Mouse (Mus musculus) brain, adult 2 months (tissue): Measurements from ENCODE around the gene Zap70.
"Not testable (repeated sequence)": the region's sequence is repeated elsewhere in the genome, so short reads cannot be mapped to it uniquely, and the experiment has no call there.

ENCODE experiments used
- DNase-seq: peaks from one replicate; pipeline ENCODE4 v3.0.0; 2011; ENCODE audit warnings: low read depth, low spot score

Zap70 gene

GRCm38 (mm10) chr1:36772198-36772934 is 10.8 kb downstream of the Zap70 start:
- no peak for DNase-seq

DNA sequence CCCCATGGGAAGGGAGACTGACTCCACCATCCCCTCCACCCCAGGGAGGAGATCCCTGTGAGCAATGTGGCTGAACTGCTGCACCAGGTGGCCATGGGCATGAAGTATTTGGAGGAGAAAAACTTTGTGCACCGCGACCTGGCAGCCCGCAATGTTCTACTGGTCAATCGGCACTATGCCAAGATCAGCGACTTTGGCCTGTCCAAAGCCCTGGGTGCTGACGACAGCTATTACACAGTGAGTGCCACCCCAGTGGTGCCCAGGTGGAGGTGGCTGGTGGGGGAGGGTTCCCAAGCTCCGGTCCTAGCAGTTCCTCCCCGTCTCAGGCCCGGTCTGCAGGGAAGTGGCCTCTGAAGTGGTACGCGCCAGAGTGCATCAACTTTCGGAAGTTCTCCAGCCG is 19.2 kb downstream of the Zap70 start:
- no peak for DNase-seq

DNA sequence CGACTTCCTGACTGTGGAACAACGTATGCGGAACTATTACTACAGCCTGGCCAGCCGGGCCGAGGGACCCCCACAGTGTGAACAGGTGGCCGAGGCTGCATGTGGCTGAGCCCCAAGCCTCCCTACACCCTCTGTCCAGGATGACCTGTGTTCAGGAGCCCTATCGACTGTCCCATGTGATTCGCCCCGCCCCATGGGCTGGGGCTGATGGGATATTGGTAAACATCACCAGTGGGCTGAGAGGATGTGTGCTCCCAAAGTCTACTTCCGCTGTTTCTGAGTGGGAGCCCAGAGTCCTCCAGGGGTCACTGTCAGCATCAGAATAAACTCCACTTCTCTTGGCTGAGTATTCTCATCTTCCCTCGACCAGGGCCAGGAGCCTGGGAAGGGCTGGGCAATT is 20.9 kb downstream of the Zap70 start:
- no peak for DNase-seq

- peak; percentile 94 for DNase-seq
These were observed 23.0 kb downstream of the Zap70 start for GRCm38 (mm10) chr1:36784365-36785134.

GRCm38 (mm10) chr1:36785238-36785641 is 23.6 kb downstream of the Zap70 start:
- DNase-seq = peak; percentile 74

DNA sequence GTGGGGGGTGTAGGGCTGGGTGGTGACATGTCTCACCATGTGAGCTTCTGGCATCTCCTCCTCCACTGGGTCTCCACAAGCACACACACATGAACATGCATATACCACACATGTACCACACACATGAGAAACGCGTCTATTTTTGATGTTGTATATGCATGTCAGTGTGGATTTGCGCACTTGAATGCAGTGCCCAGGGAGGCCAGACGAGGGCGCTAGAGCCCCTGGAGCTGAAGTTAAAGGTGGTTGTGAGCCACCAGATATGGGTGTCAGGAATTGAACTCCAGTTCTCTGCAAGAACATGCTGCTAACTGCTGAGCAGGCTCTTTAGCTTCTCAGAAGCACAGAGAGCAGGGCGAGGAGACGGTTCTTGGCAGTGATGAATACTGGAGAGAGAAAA is 24.8 kb downstream of the Zap70 start:
- no peak for DNase-seq

- no peak for DNase-seq
These were observed 27.8 kb downstream of the Zap70 start for GRCm38 (mm10) chr1:36789416-36789815.

- no peak for DNase-seq
These were observed 35.1 kb downstream of the Zap70 start for GRCm38 (mm10) chr1:36796711-36797110.

DNA sequence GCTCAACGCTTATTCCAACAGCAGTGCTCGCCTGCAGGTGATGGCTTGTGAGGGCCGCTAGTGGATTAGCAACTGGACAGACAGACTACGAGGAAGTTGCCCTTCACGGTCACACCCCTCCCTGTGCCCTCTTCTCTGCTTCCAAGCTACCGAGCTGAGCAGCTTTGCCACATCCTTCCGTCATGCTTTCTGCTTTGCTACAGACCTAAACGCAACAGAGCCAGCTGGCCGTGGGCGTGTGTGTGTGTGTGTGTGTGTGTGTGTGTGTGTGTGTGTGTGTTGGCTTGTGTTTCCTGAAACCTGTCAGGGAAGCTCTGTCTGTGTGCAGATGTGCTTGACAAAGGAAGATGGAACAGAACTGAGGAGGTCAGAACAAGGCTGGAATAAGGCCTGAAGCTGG is 35.9 kb downstream of the Zap70 start:
- peak; percentile 89 for DNase-seq

DNA sequence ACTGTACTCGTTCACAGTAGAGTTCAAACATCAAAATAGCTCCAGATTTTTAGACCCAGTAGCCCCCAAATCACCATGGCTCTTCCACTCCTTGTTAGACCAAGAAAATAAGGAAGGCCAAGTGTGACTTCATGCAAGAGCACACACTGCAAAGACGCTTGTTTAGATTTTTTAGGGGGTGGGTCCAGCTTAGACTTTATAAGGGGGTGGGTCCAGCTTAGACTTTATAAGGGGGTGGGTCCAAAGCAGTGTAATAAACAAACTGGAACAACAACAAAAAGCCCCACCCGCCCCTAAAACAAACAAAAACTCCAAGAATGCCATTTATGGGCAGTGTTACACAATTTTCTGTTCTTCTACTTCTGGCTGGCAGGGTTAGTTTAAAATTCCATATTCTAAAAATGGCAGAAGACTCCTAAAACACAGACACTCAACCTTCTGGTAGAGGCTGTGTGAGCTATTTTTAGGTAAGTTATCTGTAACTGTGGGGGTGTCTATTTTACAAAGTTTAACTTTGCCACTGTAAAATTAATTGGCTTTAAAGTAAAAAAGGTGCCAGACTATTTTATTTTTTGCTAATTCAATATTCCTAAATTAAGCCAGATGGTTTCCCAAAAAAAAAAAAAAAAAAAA is 38.9 kb downstream of the Zap70 start:
- DNase-seq = peak; percentile 70

- DNase-seq = no peak
These were observed 42.7 kb downstream of the Zap70 start for GRCm38 (mm10) chr1:36804259-36804658.

DNA sequence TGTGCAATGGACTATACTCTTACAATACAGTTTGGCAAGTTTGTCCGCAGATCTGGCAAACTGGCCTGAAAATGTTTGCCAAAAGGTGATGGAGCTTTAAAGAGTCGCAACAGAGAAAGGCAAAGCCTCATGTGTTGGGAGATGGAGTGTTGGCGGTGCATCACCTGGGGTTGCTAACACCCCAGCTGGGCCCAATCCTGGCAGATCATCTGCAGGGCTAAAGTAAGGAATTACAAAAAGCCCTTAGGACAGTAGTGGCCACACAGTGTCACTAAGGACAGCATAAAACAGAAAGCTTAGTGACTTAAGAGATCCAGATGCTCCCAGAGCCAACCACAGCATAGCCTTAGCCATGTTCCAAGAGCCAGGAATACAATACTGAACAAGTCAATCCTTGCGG is 43.2 kb downstream of the Zap70 start:
- DNase-seq = no peak

DNA sequence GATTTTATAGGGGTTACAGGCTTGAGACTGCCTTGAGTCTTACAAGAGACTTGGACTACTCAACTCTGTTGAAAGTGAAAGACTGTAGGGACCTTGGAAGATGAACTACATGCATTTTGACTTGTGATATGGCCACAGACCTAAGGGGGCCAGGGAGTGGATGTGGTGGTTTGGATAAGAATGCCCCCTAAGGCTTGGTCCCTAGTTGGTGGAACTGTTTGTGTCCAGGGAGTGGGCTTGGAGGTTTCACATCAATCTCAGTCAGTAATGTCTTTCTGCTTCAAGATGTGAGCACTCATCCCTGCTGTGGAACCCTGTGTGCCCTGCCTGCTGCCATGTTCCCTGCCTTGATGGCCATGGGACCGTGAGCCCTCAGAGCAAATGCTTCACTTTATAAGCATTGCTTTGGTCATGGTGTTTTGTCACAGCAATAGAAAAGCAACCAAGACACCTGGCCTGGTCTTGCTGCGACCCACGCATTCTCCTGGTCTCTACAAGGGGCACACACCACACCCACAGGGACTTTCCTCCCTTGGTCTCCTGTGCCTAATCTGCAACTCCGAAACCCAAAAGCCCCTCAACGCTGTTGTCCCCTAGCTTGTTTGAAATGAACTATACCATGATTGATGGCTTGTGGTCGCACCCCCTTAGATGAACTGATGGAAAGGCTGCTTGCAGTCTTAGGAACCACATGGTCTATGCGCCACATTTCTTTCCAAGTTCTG is 44.7 kb downstream of the Zap70 start:
- no peak for DNase-seq

GRCm38 (mm10) chr1:36807086-36807485 is 45.5 kb downstream of the Zap70 start:
- no peak for DNase-seq

GRCm38 (mm10) chr1:36807782-36808565 is 46.4 kb downstream of the Zap70 start:
- DNase-seq = peak; percentile 63

DNA sequence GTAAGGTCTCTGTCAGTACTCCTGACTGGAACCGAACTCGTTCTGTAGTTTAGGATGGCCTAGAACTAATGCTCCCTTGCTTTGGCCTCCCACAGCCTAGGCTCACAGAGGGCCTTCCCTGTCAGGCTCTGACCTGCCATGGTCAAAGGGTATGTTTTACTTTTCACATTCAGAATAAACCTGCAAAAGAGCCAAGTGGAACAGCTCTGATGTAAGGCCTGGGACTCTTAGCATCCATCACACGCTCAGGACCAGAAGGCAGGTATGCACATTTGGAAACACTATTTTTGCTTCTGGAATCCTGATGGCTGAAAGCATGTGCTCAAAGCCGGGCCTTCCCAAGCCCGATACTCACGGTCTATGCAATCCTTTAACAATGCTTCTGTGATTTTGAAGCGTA is 50.2 kb downstream of the Zap70 start:
- DNase-seq = no peak

DNA sequence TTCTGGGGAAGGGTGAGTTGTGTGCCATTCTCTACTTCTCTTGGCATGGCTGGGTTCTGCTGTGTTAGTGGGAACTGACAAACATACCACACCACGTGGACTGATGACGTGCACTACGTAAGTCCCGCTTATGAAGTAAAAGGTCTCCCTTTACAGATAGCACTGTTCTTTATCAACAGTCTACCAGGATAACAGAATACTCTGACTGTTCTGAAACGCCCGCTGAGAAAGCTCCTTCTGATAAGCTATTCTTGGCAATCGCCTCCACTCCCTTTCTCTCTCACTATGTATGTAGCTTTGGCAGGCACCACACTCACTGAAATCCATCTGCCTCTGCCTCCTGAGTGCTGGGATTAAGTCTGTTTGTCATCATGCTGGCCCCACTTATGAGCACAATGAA is 51.8 kb downstream of the Zap70 start:
- peak; percentile 92 for DNase-seq

GRCm38 (mm10) chr1:36814271-36814903 is 52.8 kb downstream of the Zap70 start:
- DNase-seq = no peak

GRCm38 (mm10) chr1:36815166-36815565 is 53.6 kb downstream of the Zap70 start:
- DNase-seq = no peak

DNA sequence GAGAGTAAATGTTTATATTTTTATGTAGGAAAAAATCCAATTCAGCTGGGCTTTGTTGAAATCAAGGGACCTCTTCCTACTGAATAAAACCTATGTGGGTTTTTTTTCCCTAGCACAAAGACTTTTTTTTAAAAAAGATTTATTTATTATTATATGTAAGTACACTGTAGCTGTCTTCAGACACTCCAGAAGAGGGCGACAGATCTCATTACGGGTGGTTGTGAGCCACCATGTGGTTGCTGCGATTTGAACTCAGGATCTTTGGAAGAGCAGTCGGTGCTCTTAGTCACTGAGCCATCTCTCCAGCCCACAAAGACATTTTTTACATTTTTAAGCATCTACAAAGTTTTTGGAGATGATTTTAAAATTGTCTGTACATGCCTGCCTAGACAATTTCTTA is 60.3 kb downstream of the Zap70 start:
- DNase-seq = not testable (repeated sequence)

GRCm38 (mm10) chr1:36824356-36824755 is 62.8 kb downstream of the Zap70 start:
- no peak for DNase-seq
